7 mouse cellular contexts compared by ENCODE assay signal in the genomic region with DNA sequence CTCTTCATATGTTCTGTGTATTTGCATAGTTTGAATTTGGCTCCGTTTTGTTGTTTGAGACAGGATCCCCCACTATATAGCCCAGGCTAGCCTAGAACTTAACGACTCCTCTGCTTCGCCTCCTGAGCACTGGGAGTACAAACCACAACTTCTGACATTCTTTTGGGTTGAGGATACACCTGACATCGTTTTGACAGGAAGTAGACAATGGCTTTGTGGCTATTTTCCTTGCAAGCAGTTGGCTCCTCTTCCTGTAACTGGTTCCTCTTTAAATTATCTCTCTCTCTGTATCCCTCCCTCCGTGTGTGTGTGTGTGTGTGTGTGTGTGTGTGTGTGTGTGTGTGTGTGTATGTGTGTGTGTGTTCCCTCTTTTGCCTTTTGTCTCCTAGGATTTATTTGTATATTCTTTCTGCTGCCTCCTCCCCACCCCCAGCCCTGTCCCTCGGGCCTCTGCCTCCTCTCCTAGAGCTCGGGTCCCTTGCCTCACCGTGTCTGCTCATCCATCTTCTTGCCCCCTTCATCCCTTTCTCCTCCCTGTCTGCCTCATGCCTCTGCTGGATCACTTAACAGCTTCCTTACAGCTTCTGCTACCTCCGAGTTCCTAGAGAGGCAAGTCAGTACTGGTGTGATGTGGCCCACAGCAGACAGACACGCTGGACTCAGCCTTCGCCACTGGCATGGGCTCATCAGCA. TPM values are rescaled to one million over a fixed set of nuclear protein-coding genes. Genes with fewer than 3 reads are reported as not detected.
DNase-seq lines count a peak whose midpoint lies in the region; ATAC-seq and TF ChIP-seq lines count a peak whose summit lies in the region.

No protein-coding gene starts in this region.

- H3K4me2 ChIP-seq in midbrain, embryonic 11.5 days, result no peak overlapping the region
- no peak overlapping the region for H3K4me2 ChIP-seq in midbrain, postnatal 0 days (ENCODE audit: low read depth, low read length, poor library complexity, severe bottlenecking)
- no peak overlapping the region for H3K4me2 ChIP-seq in embryonic facial prominence, embryonic 12.5 days (replicated peaks)
- H3K4me2 ChIP-seq in limb, embryonic 15.5 days, result no peak overlapping the region

- H3K36me3 ChIP-seq in midbrain, embryonic 11.5 days (ENCODE audit: control insufficient read depth, insufficient read depth, low read length), result no peaks in the 10 kb centered on the region
- H3K36me3 ChIP-seq in midbrain, postnatal 0 days (ENCODE audit: insufficient read depth, low read length), result no peaks in the 10 kb centered on the region
- H3K36me3 ChIP-seq in embryonic facial prominence, embryonic 12.5 days, result no peaks in the 10 kb centered on the region
- no peaks in the 10 kb centered on the region for H3K36me3 ChIP-seq in limb, embryonic 15.5 days

- H3K9ac ChIP-seq in midbrain, embryonic 11.5 days (ENCODE audit: low read length), result no peak overlapping the region
- no peak overlapping the region for H3K9ac ChIP-seq in midbrain, postnatal 0 days (replicated peaks; ENCODE audit: low read length, poor library complexity, severe bottlenecking)
- H3K9ac ChIP-seq in embryonic facial prominence, embryonic 12.5 days, result no peak overlapping the region
- no peak overlapping the region for H3K9ac ChIP-seq in limb, embryonic 15.5 days

- peaks cover 31% of the 10 kb centered on the region for H3K4me1 ChIP-seq in midbrain, embryonic 11.5 days (ENCODE audit: control insufficient read depth, insufficient read depth, low read length)
- peaks cover 8% of the 10 kb centered on the region; the same call in 1 of the 2 replicates for H3K4me1 ChIP-seq in midbrain, postnatal 0 days (ENCODE audit: insufficient read depth, low read length)
- peaks cover 50% of the 10 kb centered on the region for H3K4me1 ChIP-seq in embryonic facial prominence, embryonic 12.5 days
- H3K4me1 ChIP-seq in limb, embryonic 15.5 days, result peaks cover 52% of the 10 kb centered on the region

- H3K27me3 ChIP-seq in midbrain, embryonic 11.5 days (ENCODE audit: control insufficient read depth, insufficient read depth, low read length), result no peaks in the 10 kb centered on the region
- no peaks in the 10 kb centered on the region for H3K27me3 ChIP-seq in midbrain, postnatal 0 days (ENCODE audit: insufficient read depth, low read length)
- H3K27me3 ChIP-seq in embryonic facial prominence, embryonic 12.5 days, result no peaks in the 10 kb centered on the region
- no peaks in the 10 kb centered on the region for H3K27me3 ChIP-seq in limb, embryonic 15.5 days

- 61% methylated on average over 11 of the region's 11 CpGs for WGBS in midbrain, embryonic 11.5 days
- WGBS in midbrain, postnatal 0 days, result 51% methylated on average over 11 of the region's 11 CpGs
- 47% methylated on average over 11 of the region's 11 CpGs for WGBS in embryonic facial prominence, embryonic 12.5 days
- WGBS in limb, embryonic 15.5 days, result 37% methylated on average over 11 of the region's 11 CpGs

- no peak for TF ChIP-seq CTCF in midbrain, postnatal 0 days (IDR thresholded peaks at IDR 0.05)

- H3K4me3 ChIP-seq in midbrain, embryonic 11.5 days (ENCODE audit: low read depth, low read length), result no peak overlapping the region
- H3K4me3 ChIP-seq in midbrain, postnatal 0 days (ENCODE audit: low read depth, low read length), result no peak overlapping the region
- H3K4me3 ChIP-seq in embryonic facial prominence, embryonic 12.5 days, result no peak overlapping the region
- H3K4me3 ChIP-seq in limb, embryonic 15.5 days, result no peak overlapping the region

- H3K27ac ChIP-seq in midbrain, embryonic 11.5 days (ENCODE audit: low read depth, low read length), result no peak overlapping the region
- H3K27ac ChIP-seq in midbrain, postnatal 0 days (ENCODE audit: low read depth, low read length), result no peak overlapping the region
- peak overlapping the region; percentile 91 for H3K27ac ChIP-seq in embryonic facial prominence, embryonic 12.5 days
- H3K27ac ChIP-seq in limb, embryonic 15.5 days, result peak overlapping the region; percentile 62

- no peak for ATAC-seq in midbrain, embryonic 11.5 days (ENCODE audit: low FRiP score)
- ATAC-seq in midbrain, postnatal 0 days (ENCODE audit: low FRiP score), result no peak
- ATAC-seq in embryonic facial prominence, embryonic 12.5 days (ENCODE audit: insufficient number of reproducible peaks, insufficient read depth, low FRiP score, low TSS enrichment), result no peak
- ATAC-seq in limb, embryonic 15.5 days (ENCODE audit: insufficient number of reproducible peaks, low FRiP score, low TSS enrichment, low read depth), result no peak
- no peak for ATAC-seq in monocyte, adult 5-6 weeks (replicated peaks; ENCODE audit: insufficient number of reproducible peaks, low FRiP score, low TSS enrichment, poor library complexity, severe bottlenecking)

- DNase-seq in midbrain, embryonic 11.5 days (ENCODE audit: low spot score, missing footprints), result peak; percentile 80
- DNase-seq in midbrain, postnatal 0 days (ENCODE audit: low spot score), result no peak
- peak; percentile 58 for DNase-seq in thymus, postnatal 14 days
- DNase-seq in cerebellum, adult 9-10 months, result no peak

- H3K9me3 ChIP-seq in midbrain, embryonic 11.5 days (ENCODE audit: control insufficient read depth, low read length), result no peaks in the 10 kb centered on the region
- H3K9me3 ChIP-seq in midbrain, postnatal 0 days (ENCODE audit: low read length), result no peaks in the 10 kb centered on the region
- no peaks in the 10 kb centered on the region for H3K9me3 ChIP-seq in embryonic facial prominence, embryonic 12.5 days
- no peaks in the 10 kb centered on the region for H3K9me3 ChIP-seq in limb, embryonic 15.5 days

RNA-seq across cellular contexts. Expression of gene Alg14, which starts 53.5 kb away (rescaled TPM):
- polyA plus RNA-seq in midbrain, embryonic 11.5 days (2014; fragmentation: Nextera tagmentation; extraction: Ambion mirVana), result 37.6 and 38.0 TPM in 2 replicates
- 18.5 and 18.8 TPM in 2 replicates for total RNA-seq in midbrain, postnatal 0 days (2014; rRNA removed)
- polyA plus RNA-seq in midbrain, postnatal 0 days (2015; fragmentation: Nextera tagmentation; extraction: Ambion mirVana), result 26.0 and 31.1 TPM in 2 replicates
- 31.1 and 33.6 TPM in 2 replicates for polyA plus RNA-seq in embryonic facial prominence, embryonic 12.5 days (2016; fragmentation: Nextera tagmentation; extraction: Ambion mirVana)
- polyA plus RNA-seq in limb, embryonic 15.5 days (2015; fragmentation: Nextera tagmentation; extraction: Ambion mirVana), result 41.6 and 43.9 TPM in 2 replicates
- 4.5 to 9.3 TPM (median 6.5 TPM) in 3 replicates for total RNA-seq in monocyte, adult 5-6 weeks (2017)

Comparison
In these comparisons a context has a peak if more than half of its experiments do, and no peak if none do; other contexts are left out.
1. DNase-seq: peak in midbrain, embryonic 11.5 days (single experiment) and thymus, postnatal 14 days (single experiment); none in midbrain, postnatal 0 days (single experiment) and cerebellum, adult 9-10 months (single experiment).
2. H3K27ac ChIP-seq: peak in embryonic facial prominence, embryonic 12.5 days (single experiment) and limb, embryonic 15.5 days (single experiment); none in midbrain, embryonic 11.5 days (single experiment) and midbrain, postnatal 0 days (single experiment).